Mouse (Mus musculus) lung, postnatal 36 days (tissue): Measurements from ENCODE around the gene Spata32.
"Not testable (repeated sequence)": the region's sequence is repeated elsewhere in the genome, so short reads cannot be mapped to it uniquely, and the experiment has no call there.

Experiments
- DNase-seq: peaks from one replicate; pipeline ENCODE4 v3.0.0; 2022; ENCODE audit warnings: mixed read lengths

Spata32 gene

DNA sequence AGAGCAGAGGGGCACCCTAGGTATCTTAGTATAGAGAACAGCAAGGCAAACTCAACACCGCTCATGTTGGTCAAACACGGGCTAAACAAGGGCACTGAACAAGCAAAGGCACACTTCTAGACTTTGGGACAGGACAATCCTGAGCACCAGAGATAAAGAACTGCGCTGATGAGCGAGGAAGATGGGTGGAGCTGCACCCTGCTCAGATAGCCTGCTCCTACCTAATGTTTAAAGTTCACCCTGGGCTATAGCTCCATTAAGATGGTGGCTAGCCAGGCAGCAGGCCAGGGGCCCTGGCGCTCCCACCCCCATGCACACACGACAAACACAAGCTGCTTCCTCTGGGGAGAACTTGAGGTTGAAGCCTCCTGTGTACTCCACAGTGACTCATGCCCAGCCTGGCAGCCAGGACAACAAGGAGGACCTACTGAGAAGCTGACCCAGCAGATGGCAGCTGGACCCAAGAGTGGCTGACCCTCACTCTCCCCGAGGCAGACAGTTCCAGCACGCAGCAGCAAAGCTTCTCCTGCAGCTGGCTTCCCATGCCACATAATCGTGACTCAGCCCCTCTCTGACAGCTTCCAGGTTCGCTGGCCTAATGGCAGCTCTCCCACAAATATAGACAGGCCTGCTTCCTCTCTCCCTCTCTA lies 28.0 kb upstream of the Spata32 start:
- peak; percentile 58 for DNase-seq

DNA sequence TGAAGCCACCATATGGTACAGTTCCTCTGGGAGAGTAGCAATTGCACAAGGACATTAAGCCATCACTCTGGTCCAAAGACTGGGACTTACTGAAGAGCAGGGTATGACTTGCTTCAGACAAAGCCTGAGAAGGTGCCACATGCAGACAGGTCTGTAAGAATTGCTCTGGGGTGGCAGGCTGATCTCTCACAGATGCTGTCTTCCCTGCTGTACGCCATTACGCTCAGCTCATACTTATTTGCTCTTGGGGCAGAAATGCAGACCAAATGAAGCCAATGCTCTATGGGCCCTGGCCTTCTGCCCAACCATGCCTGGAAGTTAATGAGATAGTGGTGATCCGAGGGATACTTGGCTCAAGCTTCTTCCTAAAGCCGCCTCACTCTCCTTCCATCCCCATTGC lies 26.6 kb upstream of the Spata32 start:
- no peak for DNase-seq

DNA sequence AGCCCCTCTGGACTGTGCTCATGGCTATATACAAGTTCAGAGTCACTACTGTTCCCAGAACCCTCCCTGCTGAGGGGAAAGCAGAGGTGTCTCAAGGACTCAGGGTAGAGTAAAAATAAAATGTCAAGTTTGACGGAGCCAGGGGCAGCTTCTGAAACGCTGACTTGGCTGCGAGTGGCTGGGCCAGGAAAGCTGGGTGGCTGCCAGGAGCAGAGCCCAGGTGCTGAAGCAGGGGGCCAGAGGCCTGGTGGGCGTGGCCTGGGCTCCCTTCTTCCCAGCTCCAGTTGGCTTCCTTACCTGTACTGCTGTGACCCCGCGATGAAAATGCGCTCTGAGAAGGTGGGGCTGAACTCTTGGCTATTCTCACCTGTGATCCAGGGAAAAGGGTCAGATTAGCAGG lies 22.5 kb upstream of the Spata32 start:
- DNase-seq = peak; percentile 47

DNA sequence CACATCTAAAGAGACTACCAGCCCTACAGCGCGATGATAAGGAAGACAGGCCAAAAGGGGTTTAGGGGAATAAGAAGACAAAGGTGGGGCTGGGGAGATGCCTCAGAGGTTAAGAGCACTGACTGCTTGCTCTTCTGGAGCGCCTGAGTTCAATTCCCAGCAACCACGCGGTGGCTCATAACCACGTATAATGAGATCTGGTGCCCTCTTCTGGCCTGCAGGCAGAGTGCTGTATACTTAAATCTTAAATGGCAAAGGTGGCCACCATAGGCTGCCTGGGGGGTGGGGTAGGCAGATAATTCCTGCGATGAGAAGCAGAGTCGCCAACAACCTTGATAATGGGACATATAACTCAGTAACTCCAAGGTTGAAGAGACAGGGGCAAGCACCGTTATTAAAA lies 19.5 kb upstream of the Spata32 start:
- no peak for DNase-seq

DNA sequence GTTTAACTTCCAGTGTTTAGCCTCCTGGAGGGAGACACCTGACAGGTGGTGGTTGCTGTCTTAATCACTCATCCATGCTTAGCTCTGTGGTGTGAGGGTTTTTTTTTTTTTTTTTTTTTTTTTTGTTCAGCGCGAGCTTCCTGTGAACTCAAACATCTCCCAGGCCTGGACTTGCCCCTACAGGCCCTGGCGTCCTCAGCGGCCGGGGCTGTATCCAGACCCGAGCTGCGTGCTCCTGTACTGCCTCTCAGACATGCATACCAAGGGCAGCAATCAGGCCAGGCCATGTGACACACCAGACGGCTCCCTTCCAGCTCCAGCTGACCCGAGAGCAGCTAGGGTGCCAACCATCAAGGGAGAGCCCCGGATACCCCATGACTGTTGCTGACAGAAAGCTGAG lies 18.7 kb upstream of the Spata32 start:
- no peak for DNase-seq

DNA sequence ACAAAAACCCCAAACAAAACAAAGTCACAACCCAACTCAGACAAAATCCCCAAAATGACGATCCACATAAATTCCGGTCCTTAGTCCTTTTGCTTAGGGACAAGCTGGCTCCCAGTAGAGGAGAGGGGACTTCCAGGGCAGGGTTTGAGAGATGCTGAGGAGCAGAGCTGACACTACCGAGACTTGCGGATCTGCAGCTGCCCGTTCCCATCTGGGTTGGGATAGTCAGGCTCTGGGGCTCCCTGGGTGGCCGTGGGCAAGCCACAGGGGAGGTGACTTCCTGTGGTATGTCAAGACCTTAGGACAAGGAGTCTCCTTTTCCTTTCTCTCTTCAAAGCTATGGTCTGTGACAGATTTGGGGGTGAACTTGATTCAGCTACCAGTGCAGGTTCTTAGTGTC lies 18.2 kb upstream of the Spata32 start:
- no peak for DNase-seq

DNA sequence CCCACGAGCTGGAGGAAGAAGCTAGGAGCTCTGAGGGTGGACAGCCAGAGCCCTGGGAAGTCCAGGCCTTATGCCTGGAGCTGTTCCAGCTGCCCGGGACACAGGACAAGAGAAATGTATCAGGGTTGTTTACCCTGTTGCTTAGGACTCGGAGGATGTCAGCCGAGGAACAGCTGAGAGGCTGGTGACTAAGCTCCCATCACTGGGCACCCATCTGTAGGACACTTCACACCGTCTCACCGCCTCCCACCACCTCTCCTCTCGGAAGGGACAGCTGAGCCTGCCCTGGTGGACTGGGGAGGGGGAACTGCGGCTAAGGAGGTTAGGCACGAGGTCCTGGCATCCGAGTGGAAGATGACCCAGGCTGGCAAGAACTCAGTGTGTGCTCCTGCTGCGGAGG lies 17.5 kb upstream of the Spata32 start:
- peak; percentile 58 for DNase-seq

DNA sequence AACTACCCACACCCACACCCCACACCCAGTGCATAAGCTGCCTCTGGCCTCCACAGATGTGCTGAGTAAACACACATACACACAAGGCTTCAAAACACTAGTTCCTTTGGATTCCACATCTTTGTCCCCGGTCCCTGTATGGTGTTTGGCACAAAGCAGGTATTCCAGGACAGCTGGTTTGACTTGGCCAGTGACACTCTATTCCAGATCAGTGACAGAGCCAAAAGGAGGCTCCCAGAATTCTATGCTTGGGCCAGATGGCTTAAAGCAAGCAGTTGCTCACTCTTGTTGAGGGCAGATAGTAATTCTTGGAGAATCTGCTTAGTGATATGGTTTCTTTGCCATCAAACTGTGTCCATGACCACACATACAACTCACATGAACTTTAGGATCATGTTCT lies 16.2 kb upstream of the Spata32 start:
- no peak for DNase-seq

DNA sequence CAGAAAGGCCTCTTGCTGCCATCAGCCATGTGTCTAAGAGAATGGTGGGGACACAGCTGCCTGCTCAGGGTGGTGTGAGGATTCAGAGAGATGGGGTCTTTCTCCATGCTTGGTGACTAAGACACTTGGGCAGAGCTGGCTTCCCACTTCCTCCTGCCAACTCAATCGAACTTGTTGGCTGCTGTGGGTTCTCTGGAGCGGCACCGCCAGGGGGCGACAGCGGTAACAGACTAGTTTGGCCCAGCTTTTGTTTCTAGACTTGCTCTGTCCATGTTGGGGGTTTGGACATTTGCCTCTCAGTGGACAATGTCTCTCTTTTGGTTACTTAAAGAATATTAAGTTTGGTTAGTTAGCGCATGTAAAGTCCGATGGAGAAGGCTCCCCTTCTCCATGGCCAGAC lies 14.7 kb upstream of the Spata32 start:
- DNase-seq = peak; percentile 95

DNA sequence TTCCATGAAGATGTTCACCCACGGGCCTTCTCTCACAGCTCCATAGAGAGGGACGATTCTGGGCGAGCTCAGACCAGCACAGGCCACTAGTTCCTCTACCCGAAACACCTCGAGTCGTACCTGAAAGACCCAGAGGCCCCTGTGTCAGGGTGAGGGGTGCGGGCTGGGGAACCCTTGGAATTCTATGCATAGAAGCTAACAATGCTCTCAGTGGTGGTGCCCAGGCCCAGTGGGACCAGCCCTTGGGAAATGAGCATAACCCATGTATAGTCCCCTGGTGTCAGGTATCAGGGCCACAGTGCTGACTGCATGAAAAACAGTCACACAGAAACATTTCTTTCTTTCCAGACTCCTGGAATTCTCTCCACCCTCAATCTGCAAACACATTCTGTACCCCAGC lies 13.1 kb upstream of the Spata32 start:
- no peak for DNase-seq

DNA sequence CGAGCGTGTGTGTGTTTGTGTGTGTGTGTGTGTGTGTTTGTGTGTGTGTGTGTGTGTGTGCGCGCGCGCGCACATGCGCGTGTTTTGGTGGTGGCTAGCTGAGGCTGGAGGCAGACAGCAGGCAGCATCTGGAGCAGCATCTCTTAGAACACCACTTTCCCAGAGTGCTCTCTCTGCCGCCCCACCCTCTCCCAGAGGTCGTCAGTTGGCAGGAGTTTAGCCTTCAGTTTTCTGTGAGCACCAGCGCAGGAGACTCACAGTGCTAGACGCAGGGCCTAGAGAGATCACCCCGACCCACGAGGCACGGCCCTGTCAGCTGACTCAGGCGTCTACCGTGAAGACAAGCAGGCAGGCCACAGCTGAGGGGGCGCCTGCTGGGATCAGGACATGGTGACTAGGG lies 12.4 kb upstream of the Spata32 start:
- DNase-seq = no peak

DNA sequence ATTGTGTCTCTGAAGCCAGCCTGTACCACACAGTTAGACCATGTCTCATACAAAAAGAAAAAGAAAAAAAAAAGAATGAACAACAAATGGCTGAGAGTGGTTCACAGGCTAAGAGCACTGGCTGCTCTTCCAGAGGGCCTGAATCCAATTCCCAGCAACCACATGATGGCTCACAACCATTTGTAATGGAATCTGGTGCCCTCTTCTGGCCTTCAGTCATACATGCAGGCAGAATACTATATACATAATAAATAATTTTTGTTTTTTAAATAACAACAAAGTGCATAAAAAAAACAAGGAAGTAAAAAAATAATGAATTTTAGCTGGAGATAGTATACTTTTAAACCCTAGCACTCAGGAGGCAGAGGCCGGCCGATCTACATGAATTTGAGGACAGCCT lies 11.4 kb upstream of the Spata32 start:
- no peak for DNase-seq

DNA sequence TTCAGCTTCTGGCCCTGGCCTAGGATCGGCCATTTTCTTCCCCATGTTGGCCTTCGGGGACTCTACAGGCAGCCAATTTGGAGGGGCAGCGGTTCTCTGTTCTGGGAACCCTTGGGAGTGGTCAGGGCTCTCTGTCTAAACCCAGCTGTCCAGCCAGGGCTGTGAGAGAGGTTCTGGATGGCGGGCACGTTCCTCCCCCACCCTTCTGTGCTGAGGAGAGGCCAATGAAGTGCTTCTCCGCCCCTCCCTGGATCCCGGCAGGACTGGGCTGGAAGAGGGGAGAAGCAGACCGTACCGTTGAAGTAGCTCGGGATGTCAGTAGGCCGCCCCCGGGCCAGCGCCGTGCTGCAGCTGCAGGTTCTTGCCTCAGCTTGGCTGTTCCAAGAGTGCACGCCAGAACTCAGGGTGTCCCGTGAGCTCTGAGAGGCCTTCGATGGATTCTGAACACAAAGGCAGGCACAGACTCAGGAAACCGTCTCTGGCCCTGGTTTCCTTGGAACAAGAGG lies 5.8 kb upstream of the Spata32 start:
- no peak for DNase-seq

DNA sequence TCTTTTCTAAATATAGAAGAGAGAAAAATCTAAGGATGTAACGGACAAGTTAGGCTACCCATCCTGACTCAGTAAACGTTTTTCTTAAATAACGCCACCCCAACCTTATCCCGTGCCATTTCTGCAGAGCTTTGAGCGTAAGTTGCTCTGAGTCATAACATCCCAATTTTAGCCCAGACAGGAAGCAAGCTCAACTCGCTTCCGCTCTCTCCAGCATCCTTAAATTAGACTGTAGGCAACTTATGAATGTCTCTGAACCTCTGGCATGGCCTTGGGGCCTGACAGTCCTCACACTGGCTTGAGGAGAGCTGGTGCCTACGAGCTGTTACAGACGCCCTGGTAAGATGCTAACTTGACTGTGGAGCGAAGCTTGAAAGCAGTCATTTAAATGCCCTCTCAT lies 5.2 kb upstream of the Spata32 start:
- no peak for DNase-seq

DNA sequence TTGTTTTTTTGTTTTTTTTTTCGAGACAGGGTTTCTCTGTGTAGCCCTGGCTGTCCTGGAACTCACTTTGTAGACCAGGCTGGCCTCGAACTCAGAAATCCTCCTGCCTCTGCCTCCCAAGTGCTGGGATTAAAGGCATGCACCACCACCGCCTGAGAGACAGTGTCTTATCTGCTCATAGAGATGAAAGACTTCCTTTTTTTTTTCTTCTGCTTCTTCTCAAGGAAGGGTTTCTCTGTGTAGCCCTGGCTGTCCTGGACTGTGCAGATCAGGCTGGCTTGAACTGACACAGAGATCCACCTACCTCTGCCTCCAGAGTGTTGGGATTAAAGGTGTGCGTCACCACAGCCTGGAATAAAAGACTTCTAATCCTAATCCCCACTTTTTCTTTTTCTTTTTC lies 4.5 kb upstream of the Spata32 start:
- not testable (repeated sequence) for DNase-seq

DNA sequence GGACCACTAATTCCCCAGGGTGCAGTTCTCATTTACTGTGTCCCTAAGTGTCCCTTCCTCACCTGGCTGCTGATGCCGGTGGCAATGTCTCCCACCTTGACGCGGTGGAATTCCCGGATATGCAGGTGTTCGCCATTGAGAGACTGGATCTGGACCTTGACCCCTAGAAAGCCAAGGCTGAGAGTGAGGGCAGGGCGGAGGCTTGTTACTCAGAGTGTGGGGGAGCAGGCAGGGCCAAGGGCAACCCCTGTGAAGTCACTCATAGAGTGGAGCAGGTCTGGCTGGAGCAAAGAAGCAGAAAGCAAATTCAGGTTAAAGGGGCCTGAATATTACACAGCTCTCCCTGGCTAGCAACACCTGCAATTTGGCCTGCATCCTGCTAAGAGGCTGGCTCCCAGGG lies 3.2 kb upstream of the Spata32 start:
- no peak for DNase-seq

DNA sequence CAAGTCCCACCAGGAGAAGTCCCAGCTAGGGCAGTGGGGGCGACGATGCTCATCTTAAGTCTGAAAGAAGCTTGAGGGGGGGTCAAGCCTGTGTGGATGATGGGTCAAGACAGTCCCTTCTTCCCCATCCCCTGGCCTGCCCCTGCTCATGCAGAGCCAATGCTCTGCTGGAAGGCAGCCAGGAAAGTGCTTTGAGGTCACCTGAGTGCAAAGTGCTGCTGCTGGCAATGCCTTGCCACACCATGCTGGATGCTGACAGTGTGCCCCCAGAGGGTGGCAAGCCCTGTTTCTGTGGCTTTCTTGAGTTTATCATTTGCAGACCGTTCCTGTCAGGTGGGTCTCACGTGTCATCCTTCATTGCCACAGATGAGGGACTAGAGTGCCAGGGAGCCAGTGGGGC lies 1.8 kb upstream of the Spata32 start:
- DNase-seq = no peak

DNA sequence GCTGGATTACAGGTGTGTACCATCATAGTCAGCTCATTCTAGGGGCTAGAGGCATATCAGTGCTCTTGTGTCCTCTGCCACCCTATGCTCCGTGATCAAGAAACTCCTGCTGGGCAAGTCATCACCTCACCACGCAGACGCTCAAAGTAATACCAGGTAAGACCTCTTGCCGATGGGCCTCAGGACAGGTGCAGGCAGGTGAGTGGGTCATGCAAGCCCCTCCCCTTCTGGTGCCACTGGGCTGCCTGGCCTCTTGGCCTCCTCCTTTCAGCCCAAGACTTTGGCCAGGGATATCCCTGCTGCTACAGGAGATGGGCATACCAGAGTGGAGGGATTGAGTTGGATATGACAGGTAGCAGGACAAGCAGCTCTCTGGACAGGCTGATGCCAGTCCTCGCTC lies 1.0 kb upstream of the Spata32 start:
- DNase-seq = no peak

DNA sequence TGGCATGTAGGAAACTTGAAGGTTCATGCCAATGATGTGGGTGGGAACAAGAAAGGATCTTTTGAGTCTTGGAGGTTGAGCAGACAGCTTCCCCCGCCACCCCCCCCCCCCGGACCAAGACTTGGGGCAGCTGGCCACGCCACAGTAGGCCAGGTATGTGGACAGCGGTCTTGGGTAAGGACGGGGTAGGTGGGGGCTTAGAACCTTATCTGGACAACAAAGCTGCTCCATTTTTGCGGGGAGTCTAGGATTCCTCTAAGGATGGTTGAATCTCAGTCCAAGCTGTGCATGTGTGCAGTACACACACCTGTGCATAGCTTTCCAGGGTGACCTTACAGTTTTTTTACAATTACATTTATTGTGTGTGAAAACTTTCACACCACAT lies 277 bp upstream of the Spata32 start:
- no peak for DNase-seq

DNA sequence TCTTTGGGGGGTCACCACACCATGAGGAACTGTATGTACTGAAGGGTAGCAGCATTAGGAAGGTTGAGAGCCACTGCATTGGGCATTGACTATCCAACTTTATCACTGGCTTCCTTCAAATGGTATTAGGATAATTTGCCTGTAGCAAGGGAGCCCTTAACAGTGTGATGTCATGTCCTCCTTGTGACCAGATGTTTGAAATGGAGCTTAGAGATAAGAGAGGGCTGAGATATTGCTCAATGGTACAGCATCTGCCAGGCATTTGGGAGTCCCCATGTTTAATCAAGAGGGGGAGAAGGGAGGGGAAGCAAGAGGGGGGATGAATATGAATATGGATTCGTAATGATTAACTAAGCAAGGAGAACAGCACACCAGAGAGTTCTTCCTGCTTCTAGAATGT lies 2.9 kb downstream of the Spata32 start:
- no peak for DNase-seq

DNA sequence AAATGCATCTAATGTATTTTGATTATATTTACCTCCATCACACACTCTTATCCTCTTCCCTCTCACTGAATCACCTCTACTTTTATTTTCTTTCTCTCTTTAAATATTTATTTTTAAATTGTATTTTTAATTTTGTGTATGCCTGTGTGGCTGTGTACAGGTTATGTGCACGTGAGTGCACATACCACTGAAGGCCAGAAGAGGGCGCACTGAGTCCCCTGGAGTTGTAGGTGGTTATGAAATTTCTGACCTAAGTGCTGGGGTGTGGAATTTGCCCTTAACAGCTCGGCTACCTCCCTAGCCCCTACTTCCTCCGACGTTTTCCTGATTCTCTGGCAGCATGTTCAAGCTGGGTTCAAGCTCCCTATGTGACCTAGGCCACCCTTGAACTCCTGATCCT lies 4.5 kb downstream of the Spata32 start:
- no peak for DNase-seq

DNA sequence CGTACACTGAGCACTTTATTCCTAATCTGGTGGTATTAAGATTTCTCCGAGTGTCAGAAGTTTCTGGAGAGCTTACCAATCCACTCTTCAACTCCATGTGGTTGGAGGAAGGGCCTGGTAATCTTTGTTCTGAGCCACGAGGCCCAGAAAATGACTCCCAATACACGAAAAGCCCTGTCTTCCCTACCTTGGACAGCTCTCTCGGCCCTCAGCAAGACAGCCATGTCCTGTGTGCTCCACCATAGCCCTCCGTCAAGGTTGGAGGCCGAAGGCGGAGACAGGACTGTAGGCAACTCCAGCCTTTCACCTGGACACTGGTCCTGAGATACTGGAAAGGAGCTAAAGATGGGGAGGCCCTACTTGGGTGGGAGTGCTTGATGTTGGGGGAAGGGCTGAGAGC lies 7.9 kb downstream of the Spata32 start:
- DNase-seq = no peak

DNA sequence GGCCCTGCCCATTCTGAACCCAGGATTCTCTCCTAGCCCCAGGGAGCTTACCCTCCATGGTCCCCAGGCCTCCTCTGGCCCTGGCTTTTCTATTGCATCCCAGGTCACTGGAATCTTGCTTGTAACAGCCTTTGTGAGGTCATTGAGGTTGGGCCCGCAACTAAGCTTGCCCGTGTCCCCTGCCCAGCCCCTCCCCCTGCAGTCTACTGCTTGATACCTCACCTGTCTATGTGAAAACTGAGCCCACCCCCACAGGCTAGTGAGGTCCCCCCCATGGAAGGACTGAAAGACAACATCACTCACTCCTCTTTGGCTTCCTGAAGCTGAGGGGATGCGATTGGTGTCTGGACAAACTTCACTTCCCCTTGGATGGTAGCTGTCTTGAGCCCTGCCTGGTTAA lies 9.8 kb downstream of the Spata32 start, which contains the start of gene 1700023F06Rik:
Gene 1700023F06Rik (minus strand): TSS at position 101 of the 400 bp plus-strand sequence.
- DNase-seq = no peak

DNA sequence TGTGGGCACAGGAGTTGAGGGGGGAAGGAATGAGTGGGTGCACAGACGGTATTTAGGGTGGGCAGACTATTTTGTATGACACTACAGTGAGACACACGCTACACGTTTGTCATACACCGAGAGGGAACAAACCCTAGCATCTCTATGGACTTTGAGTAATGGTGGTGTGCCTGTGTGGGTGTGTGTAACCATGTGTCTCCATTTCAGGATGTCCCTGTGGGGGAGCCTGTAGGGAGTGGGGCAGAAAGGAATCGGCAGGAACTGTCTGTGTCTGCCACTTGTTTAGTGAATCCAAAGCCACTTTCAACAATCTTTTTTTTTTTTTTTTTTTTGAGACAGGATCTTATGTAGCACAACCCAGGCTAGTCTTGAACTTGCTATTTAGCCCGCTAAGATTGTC lies 12.0 kb downstream of the Spata32 start:
- no peak for DNase-seq

DNA sequence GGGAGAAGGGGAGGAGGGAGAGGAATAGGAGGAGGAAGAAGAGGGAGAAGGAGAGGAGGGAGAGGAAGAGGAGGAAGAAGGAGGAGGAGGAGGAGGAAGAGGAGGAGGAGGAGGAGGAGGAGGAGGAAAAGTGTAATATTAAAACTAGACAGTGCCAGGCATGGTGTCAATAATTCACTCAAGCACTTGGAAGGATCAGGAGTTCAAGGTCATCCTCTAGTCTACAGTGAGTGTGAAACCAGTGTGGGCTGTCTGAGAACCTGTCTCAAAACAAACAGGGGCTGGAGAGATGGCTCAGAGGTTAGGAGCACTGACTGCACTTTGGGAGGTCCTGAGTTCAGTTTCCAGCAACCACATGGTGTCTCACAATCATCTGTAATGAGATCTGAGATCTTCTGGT lies 15.9 kb downstream of the Spata32 start:
- DNase-seq = no peak

DNA sequence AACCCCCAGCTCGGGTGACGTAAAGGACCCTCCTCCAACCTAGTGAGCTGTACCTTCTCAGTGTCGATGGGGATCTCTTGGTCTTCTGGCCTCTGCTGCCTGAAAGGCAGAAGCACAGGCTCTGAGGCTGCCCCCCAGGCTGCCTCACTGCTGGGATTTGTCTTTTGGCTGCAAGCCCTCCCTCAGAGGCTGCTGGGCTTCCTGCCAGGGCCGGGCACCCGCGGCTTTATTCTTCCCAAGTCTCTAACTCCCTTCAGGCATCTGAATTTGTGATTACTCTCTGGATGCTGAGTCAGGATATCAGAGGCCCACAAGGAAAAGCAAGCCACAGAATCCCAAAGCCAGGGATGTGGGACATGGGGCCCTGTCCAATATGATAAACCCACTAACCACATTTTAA lies 16.6 kb downstream of the Spata32 start:
- DNase-seq = no peak
